Mouse (Mus musculus): ENCODE measurements around the gene Gamt.
A peak's percentile ranks its signal among the peaks of the same experiment; 100 is the strongest.
"Not testable (repeated sequence)": the region's sequence is repeated elsewhere in the genome, so short reads cannot be mapped to it uniquely, and the experiment has no call there.

Gamt gene

DNA sequence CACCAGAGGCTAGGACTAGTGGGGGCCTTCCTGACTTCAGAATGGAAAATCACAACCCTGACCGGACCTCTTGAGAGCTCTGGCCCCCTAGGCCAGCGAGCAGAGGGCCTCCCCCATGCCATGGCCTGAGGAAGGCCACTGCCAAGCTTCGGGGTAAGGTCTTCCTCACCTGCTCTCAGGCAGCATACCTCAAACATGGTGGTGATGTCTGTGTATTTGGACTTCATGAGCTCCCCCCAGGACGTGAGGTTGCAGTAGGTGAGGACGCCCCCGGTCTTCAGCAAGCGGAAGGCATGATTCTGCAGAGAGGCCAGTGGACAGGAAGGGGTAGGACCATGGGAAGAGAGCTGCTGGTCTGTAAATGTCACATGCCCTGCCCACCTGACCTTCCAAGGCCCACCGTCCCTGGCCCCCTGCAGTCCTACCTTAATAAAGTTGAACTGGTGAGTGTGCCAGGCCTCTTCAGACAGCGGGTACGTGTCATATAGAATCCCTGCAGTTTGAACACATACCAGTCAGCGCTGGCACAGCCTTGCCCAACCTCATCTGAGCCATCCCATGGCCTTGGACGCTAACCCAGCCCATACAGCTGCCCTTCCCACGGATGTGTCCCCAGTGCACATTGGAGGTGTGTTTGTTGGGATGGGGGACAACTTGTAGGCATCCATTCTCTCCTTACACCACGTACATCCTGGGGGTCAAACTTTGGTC is 1.9 kb downstream of the Gamt start:
- no peak for DNase-seq (ENCODE audit: low spot score)

DNA sequence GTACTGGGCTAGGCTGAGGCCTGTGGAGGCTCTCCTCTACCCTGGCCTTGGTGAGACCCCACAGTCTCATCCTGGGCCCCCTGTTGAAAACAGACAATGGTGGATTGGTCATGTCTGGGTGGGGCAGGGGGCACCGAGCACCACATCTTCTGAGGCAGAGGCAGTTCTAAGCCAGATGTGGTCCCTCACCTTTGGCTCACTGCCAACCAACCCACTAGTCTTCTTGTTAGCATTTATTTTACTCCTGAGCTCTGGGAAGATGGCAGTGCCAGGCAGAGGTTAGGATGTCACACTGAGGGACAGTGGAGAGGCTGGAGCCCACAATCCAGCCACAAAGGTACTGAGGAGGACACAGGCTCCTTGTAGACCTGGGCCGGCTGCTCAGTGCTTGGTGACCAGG is 2.9 kb downstream of the Gamt start:
- DNase-seq (ENCODE audit: low spot score): no peak

DNA sequence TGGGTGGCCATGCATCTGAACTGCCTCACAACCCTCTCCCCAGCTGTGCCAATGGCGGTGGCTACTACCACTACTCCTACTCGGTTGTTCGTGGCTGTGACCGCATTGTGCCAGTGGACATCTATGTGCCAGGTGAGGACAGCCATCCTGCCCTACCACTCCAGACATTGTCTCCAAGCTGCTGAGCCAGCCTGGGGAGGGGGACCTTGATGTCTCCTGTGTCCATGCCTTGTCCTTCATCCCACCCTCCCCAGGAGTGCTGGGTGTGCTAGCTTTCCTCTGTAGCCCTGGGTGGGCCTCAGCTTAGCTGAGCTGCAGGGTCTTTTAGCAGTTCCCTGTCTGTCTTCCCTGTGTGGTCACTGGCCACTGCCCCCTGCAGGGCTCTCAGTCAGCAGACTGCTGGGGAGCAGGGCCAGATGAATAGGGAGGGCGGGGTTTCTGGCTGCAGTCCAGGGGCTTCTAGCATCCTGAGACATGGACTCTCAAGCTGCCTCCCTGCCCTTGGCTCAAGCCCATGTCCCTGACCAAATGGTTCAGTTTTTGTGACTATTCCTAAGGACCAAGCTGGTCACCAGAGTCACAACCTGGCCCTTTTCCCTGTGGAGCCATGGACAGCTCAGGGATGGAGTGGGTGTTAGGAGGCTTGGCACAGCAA is 4.8 kb downstream of the Gamt start:
- no peak for DNase-seq (ENCODE audit: low spot score)

DNA sequence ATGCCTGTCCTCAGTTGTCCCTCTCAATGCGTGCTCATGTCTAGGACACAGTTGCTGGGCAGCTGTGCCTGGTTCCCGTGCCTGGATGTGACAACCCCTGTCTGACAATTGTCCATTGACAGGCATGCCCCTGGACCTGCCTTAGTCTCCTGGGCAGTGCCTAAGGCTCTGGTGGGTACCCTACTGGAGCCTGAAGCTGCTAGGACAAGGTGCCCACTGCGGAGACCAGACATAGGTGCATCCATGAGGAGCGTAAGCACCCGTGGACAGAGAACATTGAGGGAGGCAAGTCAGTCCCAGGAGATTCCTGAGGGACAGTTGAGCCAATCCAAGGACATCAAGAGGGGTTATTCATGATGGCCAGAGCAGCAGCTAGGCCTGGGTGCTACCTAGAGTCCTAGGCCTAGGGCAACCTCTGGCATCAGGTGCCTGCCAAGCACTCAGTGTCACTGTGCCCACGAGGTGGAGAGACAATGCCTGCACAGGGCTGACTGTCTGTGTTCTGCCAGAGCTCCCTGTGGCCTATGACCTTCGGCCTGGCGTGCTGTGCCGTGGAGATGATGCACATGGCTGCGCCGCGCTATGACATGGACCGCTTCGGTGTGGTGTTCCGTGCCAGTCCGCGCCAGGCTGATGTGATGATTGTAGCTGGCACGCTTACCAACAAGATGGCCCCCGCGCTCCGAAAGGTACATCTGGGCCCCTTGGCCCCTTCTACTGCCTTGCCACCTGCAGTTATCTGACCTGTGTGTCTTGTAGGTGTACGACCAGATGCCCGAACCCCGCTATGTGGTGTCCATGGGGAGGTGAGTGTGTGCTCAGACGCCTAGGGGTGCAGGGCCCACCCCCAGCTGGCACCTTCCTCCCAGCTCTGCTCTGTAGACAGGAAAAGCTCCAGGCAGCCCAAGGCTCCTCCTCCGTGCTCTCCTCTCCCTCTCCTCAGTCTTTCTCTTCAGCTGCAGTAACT is 6.2 kb downstream of the Gamt start:
- no peak for DNase-seq (ENCODE audit: low spot score)

DNA sequence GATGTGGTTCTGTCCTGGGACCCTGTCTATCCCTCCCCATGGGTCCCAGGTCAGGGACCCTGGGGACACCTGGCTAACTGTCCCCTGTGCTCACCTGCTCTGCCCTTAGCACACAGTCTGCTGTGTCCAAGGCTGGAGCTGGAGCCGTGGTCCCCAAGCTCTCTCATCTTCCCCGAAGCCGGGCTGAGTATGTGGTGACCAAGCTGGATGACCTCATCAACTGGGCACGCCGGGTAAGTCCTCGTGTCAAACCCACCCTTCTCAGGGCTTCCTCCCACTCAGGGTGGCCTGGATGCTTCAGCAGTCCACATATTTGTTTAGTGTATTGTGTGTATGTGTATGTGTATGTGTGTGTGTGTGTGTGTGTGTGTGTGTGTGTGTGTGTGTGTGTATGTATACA is 7.3 kb downstream of the Gamt start:
- no peak for DNase-seq (ENCODE audit: low spot score)

DNA sequence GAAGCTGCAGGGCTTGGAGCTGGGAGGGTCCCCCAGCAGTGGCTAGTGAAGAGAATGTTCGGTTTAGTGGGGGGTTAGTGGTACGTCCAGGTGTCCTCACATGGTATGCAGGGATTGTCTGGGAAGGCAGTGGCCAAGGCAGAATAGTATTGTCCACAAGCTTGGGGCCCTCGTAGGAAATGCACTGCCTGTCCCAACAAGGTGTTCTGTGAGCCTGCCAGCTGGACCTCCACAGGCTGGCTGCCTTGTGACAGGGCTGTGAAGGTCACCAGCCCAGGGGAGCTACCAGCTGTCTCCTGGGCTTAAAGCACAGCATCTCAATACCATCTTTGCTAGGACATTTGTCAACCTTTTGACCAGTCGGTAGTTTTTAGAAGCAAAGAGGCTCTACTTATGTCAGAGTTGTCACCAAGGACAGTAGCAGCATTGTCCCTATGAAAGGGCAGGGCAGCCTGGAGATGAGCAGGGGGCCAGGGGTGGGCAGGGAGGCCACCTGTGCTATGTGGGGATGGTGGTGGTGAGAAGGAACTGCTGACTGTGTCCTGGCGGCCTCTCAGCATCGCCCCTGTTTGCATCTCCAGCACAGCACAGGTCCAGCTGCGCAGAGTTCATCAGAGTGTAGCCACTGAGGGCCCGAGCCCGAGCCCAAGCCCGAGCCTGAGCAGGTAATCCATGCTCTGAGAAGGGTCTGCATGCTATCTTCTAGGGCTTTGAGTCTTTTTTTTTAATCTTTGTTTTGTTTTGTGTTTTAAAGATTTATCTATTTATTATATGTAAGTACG is 8.1 kb downstream of the Gamt start:
- DNase-seq (ENCODE audit: low spot score): no peak

DNA sequence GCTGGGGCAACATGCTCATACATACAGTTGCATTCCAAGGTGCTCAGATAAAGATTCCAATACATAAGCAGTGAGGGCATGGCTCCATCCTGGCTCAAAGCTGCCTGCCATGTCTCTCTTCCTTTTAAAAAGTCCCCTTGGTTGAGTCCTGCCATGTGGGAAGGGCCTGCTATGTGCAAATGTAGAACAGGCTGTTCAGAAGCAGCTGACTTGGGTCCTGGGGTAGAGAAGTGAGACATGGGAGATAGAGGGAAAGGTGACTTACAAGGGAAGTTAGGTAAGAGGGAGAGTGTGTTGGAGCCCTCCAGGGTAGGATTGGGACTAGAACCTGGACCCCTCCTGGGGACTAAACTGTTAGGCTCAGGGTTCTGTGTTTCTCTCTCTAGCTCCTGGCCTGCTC is 8.8 kb downstream of the Gamt start:
- no peak for DNase-seq (ENCODE audit: low spot score)

DNA sequence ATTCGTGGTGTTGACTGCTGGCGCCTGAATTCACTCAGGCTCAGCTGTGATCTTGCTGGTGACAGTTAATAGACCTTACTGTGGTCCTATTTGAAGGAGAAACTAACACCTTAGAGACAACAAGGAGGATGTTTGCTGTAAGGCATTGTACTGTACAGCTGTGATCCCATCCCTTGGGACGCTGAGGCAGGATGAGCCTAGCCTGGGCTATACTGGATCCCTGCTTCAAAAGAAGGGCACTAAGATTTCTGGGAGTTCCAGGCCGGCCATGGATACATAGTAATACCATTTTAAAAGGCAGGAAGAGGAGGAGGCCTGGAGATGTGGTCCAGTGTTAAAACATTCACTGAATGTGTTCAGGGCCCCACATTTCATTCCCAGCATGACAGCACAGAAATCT is 10.2 kb downstream of the Gamt start:
- no peak for DNase-seq (ENCODE audit: low spot score)

DNA sequence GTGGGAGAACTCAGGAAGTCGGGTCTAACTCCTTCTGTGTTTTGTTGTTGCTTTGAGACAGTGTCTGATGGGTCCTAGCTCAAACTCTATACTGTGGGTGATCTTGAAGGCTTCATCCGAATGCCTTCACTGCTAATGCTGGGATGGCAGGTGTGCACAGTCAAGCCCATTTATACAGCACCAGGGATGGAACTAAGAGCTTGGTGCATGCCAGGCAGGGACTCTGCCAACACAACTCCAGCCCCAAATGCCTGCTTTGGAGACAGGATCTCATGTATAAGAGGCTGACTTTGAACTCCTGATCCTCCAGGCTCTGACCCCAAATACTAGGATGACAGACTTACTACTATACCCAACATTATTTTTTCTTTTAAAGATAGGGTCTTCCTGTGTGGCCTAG is 10.8 kb downstream of the Gamt start:
- DNase-seq (ENCODE audit: low spot score): no peak

DNA sequence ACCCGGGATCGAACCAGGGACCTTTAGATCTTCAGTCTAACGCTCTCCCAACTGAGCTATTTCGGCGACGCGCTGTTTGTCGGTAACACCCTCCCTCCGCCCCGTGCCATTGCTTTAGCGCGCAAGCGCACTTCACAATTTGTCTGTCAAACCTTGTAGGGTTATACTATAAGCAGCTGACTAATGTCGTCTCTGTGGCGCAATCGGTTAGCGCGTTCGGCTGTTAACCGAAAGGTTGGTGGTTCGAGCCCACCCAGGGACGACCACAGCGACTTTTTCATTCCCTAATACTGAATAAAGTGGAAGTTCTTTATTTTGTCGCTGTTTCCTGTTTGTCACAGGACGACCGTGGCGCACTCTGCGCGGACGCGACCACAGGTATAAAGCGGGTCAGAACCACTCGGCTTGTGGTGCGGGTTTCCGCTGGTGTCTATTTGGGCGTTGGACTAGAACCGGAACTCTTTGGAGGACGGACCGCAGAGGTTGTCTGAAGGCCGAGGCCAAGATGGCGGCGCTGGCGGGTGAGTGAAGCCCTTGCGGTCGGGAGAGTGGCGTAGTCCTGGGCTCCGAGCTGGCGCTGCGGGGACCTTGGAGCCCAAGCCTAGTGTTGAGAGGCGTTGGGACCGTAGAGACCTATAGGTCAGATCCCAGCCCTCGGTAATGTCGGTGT is 11.7 kb downstream of the Gamt start, which contains the start of gene Ndufs7:
Gene Ndufs7 (plus strand): TSS at position 151 of the 670 bp plus-strand sequence.
- DNase-seq (ENCODE audit: low spot score): peak; percentile 95

DNA sequence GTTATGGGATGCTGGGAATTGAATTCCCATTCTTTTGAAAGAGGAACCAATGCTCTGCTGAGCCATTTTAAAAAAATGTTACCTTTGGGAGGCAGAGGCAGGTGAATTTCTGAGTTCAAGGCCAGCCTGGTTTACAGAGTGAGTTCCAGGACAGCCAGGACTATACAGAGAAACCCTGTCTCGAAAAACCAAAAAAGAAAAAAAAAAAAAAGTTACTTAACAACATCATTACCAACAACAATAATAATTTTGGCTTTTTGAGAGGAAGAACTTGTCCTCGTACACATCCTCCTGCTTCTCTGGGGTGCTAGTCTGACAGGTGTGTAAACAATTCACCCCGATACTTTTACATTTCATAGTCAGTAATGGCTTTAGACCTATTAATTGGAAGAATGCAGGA is 12.4 kb downstream of the Gamt start:
- DNase-seq (ENCODE audit: low spot score): not testable (repeated sequence)

DNA sequence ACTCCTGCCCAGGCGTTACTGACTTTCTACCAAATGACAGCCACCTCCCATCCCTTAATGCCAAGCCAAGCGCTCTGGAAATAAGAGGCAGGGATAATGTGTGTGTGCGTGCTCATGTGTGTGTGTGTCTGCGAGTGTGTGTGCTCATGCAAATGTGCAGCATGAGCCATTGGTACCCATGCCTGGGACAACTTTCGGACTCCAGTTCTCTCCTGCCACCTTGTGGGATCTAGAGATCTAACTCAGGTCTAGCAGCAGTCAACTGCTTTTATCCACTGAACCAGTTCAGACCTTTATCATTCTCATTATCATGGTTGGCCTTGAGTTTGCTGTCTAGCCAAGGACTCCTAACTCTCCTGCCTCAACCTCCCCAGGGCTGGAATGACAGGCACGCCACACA is 13.0 kb downstream of the Gamt start:
- no peak for DNase-seq (ENCODE audit: low spot score)

DNA sequence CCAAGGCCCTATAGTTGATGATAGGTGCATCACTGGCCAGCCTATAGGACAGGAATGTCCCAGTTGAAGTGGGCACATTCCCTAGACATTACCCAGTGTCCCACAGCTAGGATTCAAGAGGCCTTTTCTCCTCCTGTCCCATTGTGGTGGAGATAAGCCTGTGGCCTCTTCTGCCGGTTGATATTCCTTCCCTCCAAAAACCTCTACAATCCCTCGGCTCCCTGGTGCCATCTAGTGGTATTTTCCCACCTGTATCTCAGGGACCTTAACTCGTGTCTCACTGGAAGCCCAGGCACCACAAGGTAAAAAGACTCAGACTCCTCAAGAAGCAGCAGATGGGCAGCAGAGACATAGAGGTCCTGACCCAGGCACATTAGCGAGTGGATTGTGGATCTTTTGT is 15.2 kb downstream of the Gamt start:
- DNase-seq (ENCODE audit: low spot score): peak; percentile 91

DNA sequence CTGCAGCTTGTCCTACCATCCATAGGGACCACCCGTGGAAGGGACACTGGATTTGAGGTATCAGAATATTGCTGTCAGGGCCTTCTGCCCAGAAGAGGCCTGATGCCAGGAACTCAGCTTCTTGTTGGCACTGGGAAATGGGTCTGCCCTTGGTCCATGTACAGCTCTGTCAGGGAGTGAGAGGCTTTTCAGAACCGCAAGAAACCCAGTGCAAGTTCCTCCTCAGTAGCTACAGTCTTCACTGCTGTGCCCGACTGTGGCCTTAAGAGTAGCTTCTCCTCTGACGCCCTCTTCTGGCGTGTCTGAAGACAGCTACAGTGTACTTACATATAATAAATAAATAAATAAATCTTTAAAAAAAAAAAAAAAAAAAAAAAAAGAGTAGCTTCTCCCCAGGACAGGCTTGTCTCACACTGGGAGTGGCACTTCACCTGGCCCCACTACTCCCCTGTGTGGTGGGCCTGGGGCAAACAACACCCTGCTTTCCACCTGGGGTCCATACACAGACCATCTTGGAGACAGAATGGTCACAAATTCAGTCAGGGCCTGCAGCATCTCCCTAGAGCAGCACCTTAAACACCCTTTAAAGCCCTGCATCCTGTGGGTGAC is 15.9 kb downstream of the Gamt start:
- no peak for DNase-seq (ENCODE audit: low spot score)

DNA sequence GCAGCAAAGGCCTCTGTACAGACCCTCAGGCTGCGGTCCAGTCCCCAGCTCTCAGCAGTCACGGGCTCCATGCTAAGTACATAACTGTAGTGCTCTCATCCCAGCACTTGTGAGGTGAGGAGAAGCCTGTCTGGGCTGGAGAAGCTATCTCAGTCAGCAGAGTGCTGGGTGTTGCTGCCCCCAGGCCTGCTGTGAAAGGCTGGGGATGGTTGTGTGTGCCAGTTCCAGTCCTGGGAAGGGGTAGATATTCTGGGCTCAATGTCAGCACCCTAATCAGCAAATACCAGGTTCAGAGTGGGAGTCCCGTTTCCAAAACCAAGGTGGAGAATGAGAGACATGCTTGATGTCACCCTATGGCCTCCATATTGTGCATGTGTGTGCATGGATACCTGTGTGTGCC is 18.2 kb downstream of the Gamt start:
- no peak for DNase-seq (ENCODE audit: low spot score)

DNA sequence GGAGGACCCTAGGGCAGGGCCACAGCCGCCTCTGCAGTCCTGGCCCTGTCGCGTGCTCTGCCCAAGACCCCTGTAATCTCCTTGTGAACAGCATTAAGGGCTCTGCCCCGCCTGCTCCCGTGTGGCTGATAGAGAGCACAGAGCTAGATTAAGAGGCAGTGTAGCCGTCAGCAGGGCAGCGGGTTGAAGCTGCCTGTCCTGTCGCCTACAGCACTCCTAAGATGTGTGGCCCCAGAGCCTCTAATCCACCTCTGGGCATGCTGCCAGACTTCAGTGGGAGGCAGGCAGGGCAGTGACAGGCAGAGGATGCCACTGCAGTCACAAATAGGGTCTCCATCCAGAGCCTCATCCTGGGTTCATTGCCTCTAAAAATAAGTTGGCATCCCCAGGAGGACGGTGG is 18.7 kb downstream of the Gamt start:
- DNase-seq (ENCODE audit: low spot score): no peak

DNA sequence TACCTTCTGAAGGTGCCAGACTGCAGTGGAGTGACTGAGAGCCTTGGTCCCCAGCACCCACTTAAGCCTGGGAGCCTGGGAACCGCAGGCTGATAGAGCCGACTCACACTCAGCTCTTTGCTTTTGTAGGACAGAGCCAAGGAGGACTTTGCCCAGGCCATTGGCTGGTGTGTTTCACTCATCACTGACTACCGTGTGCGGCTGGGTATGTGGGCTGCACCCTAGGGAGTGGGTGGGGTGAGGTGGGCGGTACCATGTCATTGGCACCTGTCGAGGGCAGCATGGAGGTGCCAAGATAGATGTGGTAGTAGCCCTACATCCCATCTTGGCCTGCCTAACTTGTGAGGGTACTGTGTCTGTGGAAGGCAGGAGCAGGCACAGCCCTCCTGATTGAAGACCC is 21.0 kb downstream of the Gamt start:
- DNase-seq (ENCODE audit: low spot score): no peak

DNA sequence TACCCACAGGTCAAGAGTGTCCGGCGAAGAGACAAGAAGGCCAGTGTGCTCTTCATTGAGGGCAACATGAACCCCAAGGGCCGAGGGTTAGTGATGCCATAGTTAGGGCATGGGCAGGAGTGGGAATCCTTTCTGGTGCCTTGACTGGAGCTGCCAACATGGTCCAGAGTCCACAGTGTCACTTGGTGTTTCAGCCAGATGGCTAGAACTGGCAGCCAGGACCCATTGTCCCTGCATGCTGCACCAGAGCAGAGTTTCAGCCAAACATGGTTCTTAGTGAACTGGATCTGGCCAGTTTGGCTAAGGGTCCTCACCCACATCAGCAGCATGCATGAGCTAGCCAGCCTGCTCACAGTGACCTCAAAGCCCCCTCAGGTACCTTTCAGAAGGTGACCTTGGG is 22.5 kb downstream of the Gamt start:
- DNase-seq (ENCODE audit: low spot score): no peak

DNA sequence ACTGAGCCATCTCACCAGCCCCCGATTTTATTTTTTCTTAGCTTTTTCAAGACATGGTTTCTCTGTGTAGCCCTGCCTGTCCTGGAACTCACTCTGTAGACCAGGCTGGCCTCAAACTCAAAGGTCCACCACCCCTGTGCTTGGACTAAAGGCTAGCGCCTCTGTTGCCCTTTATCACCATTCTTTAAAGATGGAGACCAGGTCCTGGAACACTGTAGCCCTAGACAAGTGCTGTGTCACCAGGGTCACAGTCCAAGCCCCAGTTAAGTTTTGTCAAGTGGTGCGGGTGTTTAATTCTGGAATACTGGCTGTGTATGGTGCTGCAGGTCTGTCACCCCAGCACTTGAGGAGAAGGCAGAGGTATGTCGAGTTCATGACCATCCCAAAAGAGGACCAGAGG is 23.8 kb downstream of the Gamt start:
- no peak for DNase-seq (ENCODE audit: low spot score)

DNA sequence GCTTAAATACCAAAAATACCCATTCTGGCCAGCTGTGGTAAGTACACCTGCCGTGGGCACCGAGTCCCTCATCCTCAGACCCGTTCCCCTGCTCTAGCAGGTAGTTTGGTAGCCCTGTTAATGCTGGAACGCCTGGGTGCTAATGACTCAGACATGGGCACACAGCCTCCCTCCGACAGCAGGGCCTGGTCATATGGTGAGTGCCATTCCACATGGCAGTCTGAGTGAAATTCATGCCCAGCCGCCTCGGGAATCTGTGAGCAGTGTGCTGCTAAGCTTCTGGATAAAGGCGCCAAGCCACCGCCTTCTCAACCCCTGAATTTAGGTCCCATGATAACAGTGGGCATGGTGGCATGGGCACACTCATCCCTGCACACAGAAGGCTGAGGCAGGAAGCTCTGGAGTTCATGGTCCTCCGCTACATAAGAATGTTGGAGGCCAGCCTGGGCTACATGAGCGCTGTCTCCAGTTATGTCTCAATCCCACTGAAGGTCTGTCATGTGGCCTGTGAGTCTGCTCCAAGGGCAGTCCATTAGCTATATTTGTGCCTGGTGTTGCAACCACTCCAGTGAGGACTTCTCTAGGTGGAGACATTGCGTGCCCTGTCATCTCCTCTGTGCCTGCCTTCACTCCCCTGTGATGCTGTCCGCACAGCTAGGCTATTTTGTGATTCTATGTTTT is 24.5 kb downstream of the Gamt start:
- DNase-seq (ENCODE audit: low spot score): no peak

All from c-Kit-positive CD71-positive TER-119-positive erythroid progenitor cells, embryonic 14.5 days (primary cell).